Mouse (Mus musculus) retina, postnatal 7 days (tissue): ENCODE results near the gene Smarcc1.

Experiments
- DNase-seq: peaks from one replicate; pipeline ENCODE4 v3.0.0-alpha.2; 2012; ENCODE audit warnings: low read depth, low spot score

The Smarcc1 gene

GRCm38 (mm10) chr9:110284075-110284697 lies 166.7 kb downstream of the Smarcc1 start:
- no peak for DNase-seq

- no peak for DNase-seq
These were observed 169.9 kb downstream of the Smarcc1 start for GRCm38 (mm10) chr9:110287321-110287924.
